Mouse (Mus musculus): ENCODE results near the gene Mlxipl.

The Mlxipl gene

DNA sequence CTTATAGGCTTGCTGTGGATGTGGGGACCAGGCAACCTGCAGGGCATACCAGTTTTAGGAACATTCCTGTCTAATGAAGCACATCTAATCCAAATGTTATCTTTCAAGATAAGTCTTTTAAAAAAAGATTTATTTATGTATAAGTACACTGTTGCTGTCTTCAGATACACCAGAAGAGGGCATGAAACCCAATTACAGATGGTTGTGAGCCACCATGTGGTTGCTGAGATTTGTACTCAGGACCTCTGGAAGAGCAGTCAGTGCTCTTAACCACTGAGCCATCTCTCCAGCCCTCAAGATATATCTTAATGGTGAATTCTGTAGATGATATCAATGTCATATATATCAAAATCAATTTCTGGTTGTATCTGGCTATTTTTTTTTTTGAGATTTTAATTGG, 56.3 kb downstream of the Mlxipl start:
- no peak for DNase-seq (ENCODE audit: low spot score)

- no peak for DNase-seq (ENCODE audit: low spot score)
Observed at GRCm38 (mm10) chr5:135148715-135149052, 59.0 kb downstream of the Mlxipl start.

DNA sequence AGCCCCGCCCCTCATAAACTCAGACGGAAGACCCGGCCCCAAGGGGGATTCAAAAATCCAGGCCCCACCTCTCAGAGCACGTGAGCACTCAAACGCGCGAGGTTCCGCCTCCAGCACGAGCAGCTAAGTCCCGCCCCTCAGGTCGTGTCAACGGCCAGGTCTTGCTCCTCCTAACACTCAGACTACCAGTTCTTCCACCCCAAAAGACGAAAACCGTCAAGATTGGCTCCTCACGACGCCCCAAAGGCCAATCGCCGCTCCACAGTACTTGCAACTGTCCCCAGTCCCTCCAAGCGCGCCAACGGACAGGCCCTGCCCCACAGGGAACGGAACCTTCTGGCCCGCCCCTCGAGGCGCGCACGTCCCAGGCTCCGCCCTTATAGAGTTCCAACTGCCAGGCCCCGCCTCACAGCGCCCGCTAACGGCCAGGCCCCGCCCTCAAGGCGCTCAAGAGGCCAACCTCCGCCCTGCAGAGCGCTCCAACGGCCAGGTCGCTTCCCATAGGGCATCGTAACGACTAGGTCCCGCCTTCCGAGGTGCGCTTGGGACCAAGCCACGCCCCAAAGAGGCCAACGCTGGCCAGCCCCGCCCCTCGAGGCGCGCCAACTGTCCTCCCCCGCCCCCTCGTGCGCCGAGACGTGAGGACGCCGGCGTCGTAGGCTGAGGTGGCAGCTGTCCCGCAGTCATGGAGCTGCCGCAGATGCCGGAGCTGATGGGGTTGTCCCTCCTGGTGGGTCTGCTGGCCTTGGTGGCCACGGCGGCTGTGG, 59.5 kb downstream of the Mlxipl start, which contains the start of gene Tbl2:
Gene Tbl2 (plus strand): TSS at position 605 of the 767 bp plus-strand sequence.
- peak; percentile 100 for DNase-seq (ENCODE audit: low spot score)

- DNase-seq (ENCODE audit: low spot score), result no peak
Observed at GRCm38 (mm10) chr5:135149820-135150178, 60.1 kb downstream of the Mlxipl start.

DNA sequence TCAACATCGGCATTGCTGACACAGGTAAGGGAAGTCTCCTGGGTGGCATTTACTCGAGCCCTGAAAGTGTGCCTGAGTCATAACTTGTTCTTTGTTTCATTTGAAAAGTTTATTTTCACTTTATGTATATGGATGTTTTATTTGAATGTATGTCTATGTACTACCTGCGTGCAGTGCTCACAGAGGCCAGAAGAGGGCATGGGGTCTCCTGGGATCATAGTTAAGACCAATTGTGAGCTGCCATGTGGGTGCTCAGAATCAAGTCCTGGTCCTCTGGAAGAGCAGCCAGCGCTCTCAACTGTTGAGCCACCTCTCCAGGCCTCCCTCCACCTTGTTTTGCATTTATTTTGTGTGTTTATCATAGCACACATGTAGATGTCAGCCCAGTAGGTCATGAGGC, 66.8 kb downstream of the Mlxipl start:
- DNase-seq (ENCODE audit: low spot score), result no peak

GRCm38 (mm10) chr5:135161221-135161620, 71.5 kb downstream of the Mlxipl start:
- peak; percentile 99 for DNase-seq (ENCODE audit: low spot score)

GRCm38 (mm10) chr5:135161650-135162049, 72.0 kb downstream of the Mlxipl start:
- DNase-seq (ENCODE audit: low spot score), result no peak

DNA sequence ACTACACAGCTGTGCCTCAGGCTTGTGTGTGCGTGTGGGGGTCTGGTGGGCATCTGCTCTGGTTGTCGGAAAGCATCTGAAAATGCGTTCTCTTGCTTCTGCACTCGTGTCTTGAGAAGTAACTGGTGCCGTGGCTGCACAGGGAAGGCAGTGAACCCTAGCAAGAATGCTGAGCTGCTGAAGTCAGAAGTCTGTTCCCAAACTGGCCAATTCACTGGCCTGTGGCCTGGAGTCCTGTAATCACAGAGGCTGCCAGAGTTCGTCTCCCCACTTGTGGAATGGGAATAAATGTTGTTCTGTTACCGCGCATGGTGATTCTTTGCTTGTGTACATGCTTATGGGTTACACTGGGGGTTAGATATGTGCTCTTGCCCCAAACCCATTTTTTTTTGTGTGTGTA, 72.7 kb downstream of the Mlxipl start:
- peak; percentile 80 for DNase-seq (ENCODE audit: low spot score)

- DNase-seq (ENCODE audit: low spot score), result no peak
Observed at GRCm38 (mm10) chr5:135162821-135163220, 73.1 kb downstream of the Mlxipl start.

GRCm38 (mm10) chr5:135166909-135167308, 77.2 kb downstream of the Mlxipl start:
- DNase-seq (ENCODE audit: low spot score), result no peak

- DNase-seq (ENCODE audit: low spot score), result no peak
Observed at GRCm38 (mm10) chr5:135167469-135167868, 77.8 kb downstream of the Mlxipl start.

GRCm38 (mm10) chr5:135168063-135169062, 78.7 kb downstream of the Mlxipl start, which contains the start of gene Bcl7b:
Gene Bcl7b, plus strand, starts transcription at chr5:135168283.
- peak; percentile 99 for DNase-seq (ENCODE audit: low spot score)

DNA sequence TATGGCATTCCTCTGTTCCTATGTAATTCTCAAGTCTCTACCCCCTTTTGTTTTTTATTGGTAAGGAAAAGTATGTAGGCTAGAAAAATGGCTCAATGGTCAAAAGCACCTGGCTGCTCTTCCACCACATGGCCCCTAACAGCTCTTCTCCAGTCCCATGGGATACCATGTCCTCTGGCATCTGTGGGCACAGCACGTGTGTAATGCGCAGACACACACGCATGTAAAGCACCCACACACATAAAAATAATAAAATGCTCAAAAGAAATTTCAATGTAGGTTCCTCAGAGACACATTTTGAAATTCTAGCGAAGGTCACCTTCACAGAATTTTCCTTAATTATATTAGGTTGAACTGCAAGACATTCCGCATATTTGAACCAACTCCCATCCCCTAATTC, 79.8 kb downstream of the Mlxipl start:
- DNase-seq (ENCODE audit: low spot score), result no peak

DNA sequence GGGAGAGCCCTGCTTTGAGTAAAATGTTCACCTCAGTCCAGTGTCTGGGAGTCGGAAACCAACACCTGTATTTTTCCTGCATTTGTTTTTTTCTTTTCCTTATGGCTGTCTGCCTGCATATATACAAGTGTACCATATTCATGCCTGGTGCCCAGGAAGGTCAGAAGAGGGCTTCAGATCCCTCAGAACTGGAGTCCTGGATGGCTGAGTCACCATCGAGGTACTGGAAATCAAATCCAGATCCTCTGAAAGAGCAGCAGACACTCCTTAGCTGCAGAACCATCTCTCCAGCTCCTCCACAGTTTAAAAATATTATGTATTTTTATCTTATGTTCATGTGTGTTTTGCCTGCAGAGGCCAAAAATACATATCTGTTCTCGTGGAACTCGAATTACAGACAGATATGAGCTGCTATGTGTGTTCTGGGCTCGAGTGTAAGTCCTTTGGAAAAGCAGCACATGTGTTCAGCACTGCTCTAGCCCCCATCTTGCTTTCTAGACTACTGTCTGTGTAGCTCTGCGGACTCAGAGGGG, 82.1 kb downstream of the Mlxipl start:
- no peak for DNase-seq (ENCODE audit: low spot score)

DNA sequence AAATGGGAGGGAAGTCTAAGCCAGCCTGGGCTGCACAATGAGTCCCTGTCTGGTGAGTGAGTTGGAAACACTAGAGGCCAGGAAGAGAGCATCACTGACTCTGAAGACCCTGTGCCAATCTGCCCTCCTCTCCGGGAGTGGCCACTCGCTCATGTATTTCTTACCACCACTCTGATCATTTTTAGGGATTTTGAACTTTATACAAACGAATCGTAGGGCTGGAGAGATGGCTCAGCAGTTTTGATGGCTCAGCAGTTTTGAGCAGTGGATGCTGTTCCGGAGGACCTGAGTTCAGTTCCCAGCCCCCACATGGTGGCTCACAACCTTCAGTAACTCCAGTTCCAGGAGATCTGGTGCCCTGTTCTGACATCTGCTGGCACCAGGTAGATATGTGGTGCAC, 83.3 kb downstream of the Mlxipl start:
- no peak for DNase-seq (ENCODE audit: low spot score)

GRCm38 (mm10) chr5:135175086-135175485, 85.4 kb downstream of the Mlxipl start:
- no peak for DNase-seq (ENCODE audit: low spot score)

- peak; percentile 65 for DNase-seq (ENCODE audit: low spot score)
Observed at GRCm38 (mm10) chr5:135178523-135178922, 88.8 kb downstream of the Mlxipl start.

GRCm38 (mm10) chr5:135178996-135179395, 89.3 kb downstream of the Mlxipl start:
- DNase-seq (ENCODE audit: low spot score), result no peak

DNA sequence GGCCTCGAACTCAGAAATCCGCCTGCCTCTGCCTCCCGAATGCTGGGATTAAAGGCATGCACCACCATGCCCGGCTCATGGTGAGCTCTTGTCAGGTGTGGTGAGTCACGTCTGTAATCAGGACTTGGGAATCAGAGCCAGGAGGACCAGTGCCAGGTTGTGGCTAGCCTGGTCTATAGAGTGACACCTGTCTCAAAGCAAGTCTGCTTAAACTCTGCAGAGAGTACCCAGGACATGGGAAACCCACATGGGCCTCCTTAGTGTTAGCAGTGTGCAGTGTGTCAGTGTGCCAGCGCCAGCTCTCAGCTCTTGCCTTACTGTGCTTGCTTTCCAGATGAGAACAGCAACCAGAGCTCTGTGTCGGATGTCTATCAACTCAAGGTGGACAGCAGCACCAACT, 89.9 kb downstream of the Mlxipl start:
- DNase-seq (ENCODE audit: low spot score), result no peak

DNA sequence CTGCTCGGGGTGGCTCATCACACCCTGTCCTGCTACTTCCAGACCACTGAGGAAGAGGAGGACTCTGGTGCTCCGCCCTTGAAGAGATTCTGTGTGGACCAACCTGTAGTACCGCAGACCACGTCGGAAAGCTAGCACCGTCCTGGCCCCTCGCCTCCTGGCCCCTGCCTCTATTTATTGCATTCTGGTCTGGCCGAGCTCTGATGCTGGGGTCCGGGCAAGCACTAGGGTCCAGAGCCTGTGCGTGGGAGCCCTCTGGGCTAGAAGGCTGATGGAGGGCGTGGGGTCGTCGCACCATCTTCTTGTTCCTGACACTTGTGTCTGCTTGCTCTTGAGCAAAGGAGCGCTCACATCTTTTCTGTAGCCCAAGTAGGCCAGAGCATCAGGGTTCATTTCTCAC, 91.1 kb downstream of the Mlxipl start:
- no peak for DNase-seq (ENCODE audit: low spot score)

GRCm38 (mm10) chr5:135181776-135182175, 92.1 kb downstream of the Mlxipl start:
- no peak for DNase-seq (ENCODE audit: low spot score)

DNA sequence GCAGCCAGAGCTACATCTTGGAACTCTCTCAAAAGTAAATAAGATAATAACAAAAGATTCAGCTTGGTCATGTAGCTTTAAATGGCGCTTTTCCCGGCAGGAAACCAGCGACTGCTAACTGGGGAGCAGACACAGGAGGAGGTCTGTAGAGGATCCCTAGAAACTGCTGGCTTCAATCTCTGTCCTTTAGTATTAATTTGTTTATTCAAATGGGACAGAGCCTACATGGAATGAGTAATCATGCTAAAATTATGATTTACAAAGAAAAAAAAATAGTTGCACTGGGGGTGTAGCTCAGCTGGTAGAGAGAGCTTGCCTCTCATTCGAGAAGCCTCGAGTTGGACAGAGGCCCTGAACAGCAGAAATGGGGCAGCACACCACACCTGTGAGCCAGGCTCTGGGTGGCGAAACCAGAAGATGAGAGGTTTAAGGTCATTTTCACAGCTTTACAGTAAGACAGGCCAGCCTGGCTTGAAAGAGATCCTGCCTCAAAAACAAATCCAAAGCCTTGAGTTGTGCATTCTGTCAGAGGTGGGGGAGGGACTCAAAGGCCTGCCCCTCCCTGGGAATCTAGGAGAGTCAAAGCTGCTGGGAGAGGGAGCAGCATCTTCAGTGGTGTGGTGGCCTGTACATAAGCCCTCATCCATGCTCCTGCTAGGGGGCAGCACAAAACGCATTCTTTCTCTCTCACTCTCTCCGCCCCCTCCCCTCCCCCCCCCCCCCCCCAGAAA, 93.6 kb downstream of the Mlxipl start:
- DNase-seq (ENCODE audit: low spot score), result no peak
